Mouse (Mus musculus) left cerebral cortex, adult 9 months (tissue): ENCODE measurements around the gene Dcun1d2.

Source experiments
- DNase-seq, 2 experiments: peaks; one replicate each; pipeline ENCODE4 v3.0.0; 2022; ENCODE audit warnings: low spot score in 2 of 2

The Dcun1d2 gene

GRCm38 (mm10) chr8:13254019-13254418 is 33.9 kb downstream of the Dcun1d2 start, which contains the start of gene Adprhl1:
Gene Adprhl1, minus strand, starts transcription at chr8:13254162.
- peak in 1 of 2 experiments; percentile 83 for DNase-seq

DNA sequence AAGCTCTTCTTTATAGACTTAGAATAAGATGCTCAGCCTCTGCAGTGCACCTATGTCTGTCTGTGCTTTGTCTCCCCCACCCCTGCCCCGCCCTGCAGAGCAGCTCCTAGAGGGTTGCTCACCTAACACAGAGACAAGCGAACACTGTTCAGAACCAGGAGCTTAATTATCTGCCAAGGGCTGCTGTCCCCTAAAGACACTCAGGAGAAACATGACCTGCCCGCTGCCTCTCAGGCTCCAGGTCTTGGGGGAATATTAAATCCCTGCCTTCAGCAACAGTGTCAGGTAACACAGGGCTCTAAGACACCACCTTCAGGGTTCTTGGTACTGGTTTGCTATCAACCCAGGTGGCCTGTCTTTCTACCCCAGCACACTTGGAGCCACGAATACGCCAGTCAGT is 34.5 kb downstream of the Dcun1d2 start:
- no peak for DNase-seq

DNA sequence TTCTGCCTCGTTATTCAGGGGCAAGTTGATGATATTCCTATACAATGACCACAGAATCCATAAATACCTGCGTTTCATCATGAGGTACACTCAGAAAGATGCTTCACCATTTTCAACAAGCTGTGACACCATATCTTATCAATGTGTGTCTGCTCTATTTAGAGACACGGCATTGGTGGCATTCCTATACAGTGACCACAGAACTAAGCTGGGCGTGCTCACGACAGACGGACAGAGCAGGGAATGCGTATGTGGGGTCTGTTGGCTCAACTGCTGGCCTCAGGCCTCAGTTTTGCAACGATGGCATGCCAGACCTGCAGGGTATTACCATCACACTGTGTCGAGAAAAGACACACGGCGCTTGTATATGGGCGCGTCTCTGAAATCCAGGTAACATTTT is 35.1 kb downstream of the Dcun1d2 start:
- no peak for DNase-seq

DNA sequence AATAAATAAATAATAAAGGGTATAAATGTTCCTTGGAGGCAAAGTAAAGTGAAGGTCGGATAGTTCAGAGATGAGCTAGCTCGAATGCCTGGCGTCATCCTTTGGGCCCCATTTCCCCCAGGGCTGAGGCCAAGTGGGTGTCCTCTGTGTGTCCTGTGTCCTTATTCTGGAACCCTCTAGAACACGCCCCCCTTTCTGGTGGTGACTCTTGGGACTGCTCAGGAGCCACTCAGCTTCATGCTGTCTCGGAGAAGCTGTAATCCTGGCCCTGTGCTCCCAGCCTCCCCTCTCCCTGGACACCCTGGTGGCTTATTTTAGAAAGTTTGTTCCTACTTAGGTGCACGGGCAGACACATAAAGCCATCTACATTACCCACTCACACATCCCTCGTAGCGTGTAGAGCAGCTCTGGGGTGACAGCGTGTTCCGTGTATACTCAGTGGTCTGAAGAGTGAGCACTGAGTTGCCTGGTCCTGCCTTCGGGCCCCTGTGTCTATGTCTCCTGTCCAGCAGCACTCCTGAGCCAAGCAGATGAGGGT is 43.5 kb downstream of the Dcun1d2 start:
- DNase-seq = no peak

- no peak for DNase-seq
These were observed 44.7 kb downstream of the Dcun1d2 start for GRCm38 (mm10) chr8:13242985-13243870.

GRCm38 (mm10) chr8:13240691-13241090 is 47.2 kb downstream of the Dcun1d2 start:
- no peak for DNase-seq

DNA sequence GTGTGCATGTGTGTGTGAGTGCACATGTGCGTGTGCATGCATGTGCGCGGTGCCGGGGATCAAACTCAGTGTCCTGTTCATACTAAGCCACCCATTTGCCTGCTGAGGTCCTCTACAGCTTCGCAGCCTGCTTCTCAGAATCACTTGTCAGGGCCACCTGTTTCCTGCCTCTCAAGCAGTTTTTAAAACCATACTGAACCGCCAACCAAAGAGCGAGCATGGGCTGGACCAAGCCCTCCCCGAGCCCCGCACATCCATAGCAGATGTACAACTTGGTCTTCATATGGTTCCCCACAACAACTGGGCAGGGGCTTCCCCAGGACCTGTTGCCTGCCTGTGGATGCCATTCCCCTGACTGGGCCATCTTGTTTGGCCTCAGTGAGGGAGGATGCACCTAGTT is 47.9 kb downstream of the Dcun1d2 start:
- no peak for DNase-seq

GRCm38 (mm10) chr8:13234803-13235202 is 53.1 kb downstream of the Dcun1d2 start:
- no peak for DNase-seq

- no peak for DNase-seq
These were observed 57.5 kb downstream of the Dcun1d2 start for GRCm38 (mm10) chr8:13230471-13230870.

GRCm38 (mm10) chr8:13229802-13230201 is 58.1 kb downstream of the Dcun1d2 start:
- no peak for DNase-seq

DNA sequence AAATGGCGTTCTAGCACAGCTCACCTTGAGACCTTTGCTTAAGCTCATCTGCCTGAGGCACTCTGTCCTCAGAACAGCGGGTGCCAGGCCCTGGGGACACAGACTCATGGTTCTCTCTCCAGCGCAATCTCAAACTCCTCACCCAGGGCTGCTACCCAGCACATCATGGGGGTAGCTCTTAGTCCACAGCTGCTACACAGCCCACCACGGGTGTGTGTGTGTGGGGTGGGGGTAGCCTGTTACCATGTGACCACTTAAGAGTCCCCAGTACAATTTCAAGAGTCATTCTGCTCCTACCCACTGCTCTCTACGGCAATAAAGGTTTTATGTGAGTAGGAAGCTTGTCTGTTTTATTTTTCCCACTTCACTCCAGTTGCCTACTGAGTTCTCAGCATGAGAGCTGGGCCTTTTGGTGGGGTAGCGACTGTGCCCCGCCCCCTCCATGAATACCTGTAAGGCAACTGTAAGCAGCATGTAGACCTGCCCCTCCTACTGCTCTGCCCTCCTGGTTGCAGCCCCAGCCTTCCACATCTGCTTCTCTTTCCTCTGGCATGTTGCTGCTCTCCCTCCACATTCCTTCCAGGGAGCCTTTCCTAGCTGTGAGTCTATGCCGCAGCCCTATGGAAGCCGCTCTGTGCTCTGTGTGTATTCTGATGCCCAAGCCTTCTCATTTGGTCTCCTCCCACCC is 58.9 kb downstream of the Dcun1d2 start:
- no peak for DNase-seq

- DNase-seq = no peak
These were observed 60.7 kb downstream of the Dcun1d2 start for GRCm38 (mm10) chr8:13227184-13227583.

GRCm38 (mm10) chr8:13226288-13226687 is 61.6 kb downstream of the Dcun1d2 start:
- DNase-seq = peak; percentile 31 to 37

DNA sequence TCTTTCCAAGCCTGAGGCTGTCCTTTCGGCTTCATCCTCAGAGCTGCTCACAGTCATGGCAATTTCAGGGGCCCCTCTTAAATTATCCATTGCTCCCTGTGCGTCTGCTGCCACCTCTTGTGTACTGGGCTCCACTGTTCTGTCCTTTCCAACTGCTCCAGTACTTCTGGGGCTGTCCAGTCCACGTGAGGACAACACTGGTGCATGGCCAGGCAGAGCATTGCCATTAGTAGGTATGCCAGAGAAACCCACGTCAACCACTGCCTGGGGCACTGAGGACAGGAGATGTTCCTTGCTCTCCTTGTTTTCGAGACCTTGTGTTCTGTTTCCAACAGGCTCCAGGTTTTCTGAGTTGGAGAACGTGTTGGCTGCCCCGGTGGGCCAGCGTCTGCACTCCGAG is 63.5 kb downstream of the Dcun1d2 start:
- no peak for DNase-seq

- no peak for DNase-seq
These were observed 69.5 kb downstream of the Dcun1d2 start for GRCm38 (mm10) chr8:13218441-13218840.

GRCm38 (mm10) chr8:13217986-13218385 is 69.9 kb downstream of the Dcun1d2 start:
- no peak for DNase-seq

- no peak for DNase-seq
These were observed 70.8 kb downstream of the Dcun1d2 start for GRCm38 (mm10) chr8:13217093-13217492.

DNA sequence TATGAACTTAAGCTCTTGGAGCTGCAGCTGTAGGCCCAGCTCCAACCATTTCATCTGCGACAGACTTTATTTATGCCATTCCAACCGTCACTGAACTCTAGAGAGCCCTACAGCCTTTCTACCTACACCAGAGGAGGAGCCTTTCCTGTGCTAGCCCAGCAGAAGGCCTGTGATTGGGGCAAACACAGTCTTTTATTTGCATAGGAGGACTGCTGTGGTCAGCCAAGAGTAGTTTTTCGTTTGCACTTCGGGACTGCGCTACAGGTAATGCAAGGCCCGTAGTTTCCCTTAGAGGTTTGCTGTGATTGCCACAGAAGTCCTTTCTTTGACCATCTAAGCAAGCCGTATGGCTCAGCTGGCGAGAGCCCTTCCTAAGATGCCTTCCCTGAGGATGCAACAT is 71.5 kb downstream of the Dcun1d2 start:
- DNase-seq = no peak

GRCm38 (mm10) chr8:13213479-13214268 is 74.3 kb downstream of the Dcun1d2 start:
- DNase-seq = peak; percentile 39 to 90

GRCm38 (mm10) chr8:13209770-13210169 is 78.2 kb downstream of the Dcun1d2 start:
- DNase-seq = no peak

- DNase-seq = no peak
These were observed 79.1 kb downstream of the Dcun1d2 start for GRCm38 (mm10) chr8:13208627-13209355.
